Mouse (Mus musculus) regulatory T cell (primary cell): ENCODE measurements around the gene Pik3c2b.

Experiments used
- in situ Hi-C: fragments of 300-600 bp; cut with MboI, MseI; formaldehyde crosslinking; loops from one replicate; pipeline ENCODE4 v1.15.1; 2025; ENCODE audit warnings: high pct_unique_total_duplicates

Pik3c2b gene

DNA sequence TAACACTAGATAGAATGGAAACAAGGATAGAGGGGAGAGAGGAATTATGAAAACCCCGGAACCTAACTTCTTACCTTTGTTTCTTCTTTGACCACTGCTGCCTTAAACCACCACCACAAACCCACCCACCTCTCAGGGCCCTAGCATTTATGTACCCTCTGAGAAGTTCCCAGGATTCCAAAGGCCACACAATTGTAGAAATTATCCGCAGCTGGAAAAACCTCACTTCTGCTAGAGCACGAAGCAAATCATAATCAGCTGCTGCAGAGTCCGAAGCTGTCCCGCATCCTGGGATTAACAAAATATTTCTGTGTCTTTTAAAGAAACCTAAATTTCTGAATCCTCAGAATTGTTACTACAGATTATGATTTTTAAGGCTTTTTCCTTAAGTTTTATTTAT, 15.0 kb upstream of the Pik3c2b start, which contains the start of gene Mdm4:
Mdm4 (minus strand) TSS at position 101 of the 400 bp plus-strand sequence.
- in situ Hi-C loops = loop anchor here (25.0 kb wide), 1 partner anchor 1032 kb away; no protein-coding TSS in a partner anchor

- in situ Hi-C loops = loop anchor here (25.0 kb wide), 1 partner anchor 1029 kb away; no protein-coding TSS in a partner anchor
These were observed 12.5 kb upstream of the Pik3c2b start for GRCm38 (mm10) chr1:133032981-133033315.

DNA sequence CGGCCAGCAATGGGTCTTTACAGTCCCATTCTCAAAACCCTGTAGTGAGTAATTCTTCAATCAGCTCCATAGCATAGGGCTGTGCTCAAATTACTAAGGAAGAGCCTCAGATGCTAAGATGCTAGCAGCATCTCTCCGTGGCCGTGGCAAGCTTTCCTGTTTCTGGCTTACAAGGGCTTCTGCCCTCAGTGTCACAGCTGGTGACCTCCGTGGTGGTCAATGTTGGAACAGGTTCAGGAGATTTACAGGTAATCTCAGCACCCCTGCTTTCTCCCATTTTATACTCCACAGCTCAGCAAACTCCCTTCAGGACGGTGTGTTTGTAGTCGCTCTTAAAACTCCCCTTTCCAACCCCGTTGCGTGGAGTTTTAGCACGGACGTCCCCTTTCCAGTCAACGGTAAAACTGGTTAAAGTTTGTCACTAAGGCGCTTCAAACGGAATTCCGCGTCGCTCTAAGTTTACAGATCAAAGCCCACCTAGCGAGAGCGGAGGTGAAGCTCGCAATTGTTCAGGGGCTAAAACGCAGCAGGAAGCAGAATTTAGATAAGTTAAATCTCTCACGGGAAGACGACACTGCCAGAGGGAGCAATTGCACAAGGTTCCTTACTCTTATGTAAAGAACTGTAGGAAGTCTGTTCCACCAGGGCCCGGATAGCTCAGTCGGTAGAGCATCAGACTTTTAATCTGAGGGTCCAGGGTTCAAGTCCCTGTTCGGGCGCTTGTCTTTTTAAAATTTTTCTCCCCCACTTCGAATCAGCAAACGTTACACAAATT, 12.0 kb upstream of the Pik3c2b start:
- in situ Hi-C loops = loop anchor here (25.0 kb wide), 1 partner anchor 1029 kb away; no protein-coding TSS in a partner anchor

DNA sequence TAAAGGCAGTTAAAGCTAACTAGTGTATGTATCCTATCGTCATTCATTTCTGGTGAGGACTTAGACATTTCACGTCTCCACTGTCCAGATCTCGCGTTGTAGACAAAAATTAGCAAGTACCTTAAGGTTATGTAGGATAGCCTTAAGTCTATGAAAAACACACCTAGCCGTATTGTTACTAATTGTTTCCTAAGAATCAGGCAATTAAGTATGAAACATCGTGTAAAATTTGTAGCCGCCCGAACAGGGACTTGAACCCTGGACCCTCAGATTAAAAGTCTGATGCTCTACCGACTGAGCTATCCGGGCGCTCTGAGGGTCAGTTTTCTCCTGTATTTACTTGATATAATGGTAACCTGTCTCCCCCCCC, 11.4 kb upstream of the Pik3c2b start:
- in situ Hi-C loops = loop anchor here (25.0 kb wide), 1 partner anchor 1028 kb away; no protein-coding TSS in a partner anchor

- in situ Hi-C loops = loop anchor here (25.0 kb wide), 1 partner anchor 1028 kb away; no protein-coding TSS in a partner anchor
These were observed 10.8 kb upstream of the Pik3c2b start for GRCm38 (mm10) chr1:133034682-133035081.

DNA sequence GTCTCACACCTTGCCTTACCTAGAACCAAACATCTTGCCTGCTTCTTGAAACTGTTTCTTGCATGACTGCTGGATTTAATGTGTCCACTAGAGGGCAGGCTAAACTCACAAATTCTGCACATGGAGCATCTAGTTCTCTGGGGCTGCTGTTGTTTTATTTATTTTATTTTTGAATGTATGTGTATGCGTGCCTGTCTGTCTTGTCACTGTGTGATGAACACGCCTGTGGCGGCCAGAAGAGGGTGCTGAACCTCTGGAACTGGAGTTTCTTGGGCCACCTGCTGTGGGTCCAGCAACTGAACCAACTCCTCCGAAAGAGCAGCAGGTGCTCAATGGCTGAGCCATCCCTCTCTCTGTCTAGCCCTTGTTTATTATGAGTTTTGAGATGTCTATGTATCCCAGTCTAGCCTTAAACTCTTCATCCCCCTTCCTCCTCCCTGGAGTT, 5.9 kb upstream of the Pik3c2b start:
- in situ Hi-C loops = loop anchor here (25.0 kb wide), 1 partner anchor 1023 kb away; no protein-coding TSS in a partner anchor

DNA sequence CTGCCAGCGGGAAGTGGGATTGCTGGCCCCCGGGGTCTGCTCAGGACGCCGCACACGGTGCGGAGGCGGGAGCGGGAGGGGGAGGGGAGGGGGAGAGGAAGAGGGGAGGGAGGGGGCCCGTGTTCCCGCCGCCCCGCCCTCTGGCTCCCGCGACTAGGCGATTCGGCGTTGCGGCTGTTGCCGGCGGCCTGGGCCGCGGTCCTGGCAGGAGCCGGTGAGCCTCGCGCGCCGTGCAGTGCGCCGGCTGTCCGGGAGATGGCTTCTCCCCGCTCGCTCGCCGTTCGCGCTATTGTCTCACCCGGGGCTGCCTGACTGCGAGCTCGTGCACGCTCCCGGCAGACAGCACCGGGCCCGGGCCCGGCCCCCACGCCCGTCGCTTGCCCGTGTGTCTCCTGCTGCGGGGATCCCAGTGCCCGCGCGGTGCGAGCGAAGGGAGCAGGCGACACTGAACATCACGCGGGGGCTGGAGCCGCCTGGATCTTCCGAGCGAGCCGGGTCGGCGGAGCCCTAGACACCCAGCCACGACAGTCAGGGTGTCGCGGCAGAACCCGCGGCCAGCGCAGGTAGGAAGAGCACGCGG, 484 bp downstream of the Pik3c2b start:
- in situ Hi-C loops = loop anchor here (10.0 to 25.0 kb wide), 2 partner anchors 559 to 1016 kb away; no protein-coding TSS in a partner anchor

DNA sequence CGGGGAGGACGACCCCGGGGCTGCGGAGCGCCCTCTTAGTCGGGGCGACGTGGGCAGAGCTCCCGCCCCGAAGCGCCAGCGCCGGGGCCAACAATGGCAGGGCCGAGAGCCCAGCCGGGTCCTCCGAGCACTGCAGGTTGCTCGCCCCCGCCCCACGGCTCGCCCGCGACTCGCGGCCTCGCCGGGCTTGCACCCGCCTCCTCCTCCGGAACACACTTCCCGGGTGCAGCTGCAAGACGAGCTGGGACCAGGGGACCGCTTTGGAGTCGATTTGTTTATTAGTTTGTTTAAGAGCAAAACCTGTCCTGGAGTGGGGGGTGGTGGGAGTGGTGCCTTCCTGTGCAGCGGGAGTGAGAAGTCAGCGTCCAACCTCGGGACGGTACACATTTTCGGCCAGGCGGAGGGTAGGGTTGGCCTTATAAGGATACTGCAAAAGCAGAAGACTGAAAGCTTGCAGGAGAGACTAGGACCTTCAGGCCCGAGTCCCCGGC, 1.0 kb downstream of the Pik3c2b start:
- in situ Hi-C loops = loop anchor here (10.0 to 25.0 kb wide), 2 partner anchors 558 to 1016 kb away; no protein-coding TSS in a partner anchor

GRCm38 (mm10) chr1:133047575-133047974, 2.1 kb downstream of the Pik3c2b start:
- in situ Hi-C loops = loop anchor here (10.0 to 25.0 kb wide), 2 partner anchors 557 to 1015 kb away; no protein-coding TSS in a partner anchor

DNA sequence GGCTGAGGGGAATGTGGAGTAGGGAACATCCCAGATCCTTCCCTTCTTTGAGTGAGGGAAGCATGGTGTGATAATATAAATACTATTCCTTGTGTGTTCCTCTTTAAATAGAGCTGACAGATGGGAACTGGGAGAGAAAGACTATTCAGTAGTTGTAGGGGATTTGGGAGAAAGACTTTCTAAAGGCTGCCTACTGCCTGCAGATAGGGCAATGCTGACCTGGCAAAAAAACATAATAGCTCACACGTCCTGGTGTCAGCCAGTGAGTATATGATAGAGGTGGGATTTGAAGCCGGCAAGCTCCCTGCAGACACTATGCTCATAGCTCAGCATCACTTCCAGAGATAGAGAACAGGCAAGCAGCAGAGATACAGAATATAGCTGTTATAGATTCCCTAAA, 3.2 kb downstream of the Pik3c2b start:
- in situ Hi-C loops = loop anchor here (10.0 to 25.0 kb wide), 2 partner anchors 556 to 1014 kb away; no protein-coding TSS in a partner anchor

- in situ Hi-C loops = loop anchor here (5.0 kb wide), 1 partner anchor 37 kb away; no protein-coding TSS in a partner anchor
These were observed 4.5 kb downstream of the Pik3c2b start for GRCm38 (mm10) chr1:133050001-133050431.

DNA sequence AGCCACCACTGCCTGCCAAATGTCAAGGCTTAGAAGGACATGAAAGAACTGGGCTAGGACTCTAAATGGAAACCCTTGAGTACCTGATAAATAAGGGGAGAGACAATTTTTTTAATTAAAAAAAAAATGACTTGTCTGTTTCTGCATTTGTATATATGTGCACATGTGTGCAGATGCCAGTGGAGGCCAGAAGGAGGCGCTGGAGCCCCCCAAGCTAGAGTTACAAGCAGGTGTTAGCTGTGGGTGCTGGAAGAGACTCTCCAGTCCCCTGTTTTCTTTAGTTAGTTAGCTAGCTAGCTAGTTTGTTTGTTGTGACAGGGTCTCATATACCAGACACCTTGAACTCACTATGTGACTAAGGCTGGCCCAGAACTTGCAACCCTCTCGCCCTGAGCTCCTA, 6.4 kb downstream of the Pik3c2b start:
- in situ Hi-C loops = loop anchor here (5.0 kb wide), 1 partner anchor 35 kb away; no protein-coding TSS in a partner anchor

- in situ Hi-C loops = loop anchor here (5.0 kb wide), 1 partner anchor 34 kb away; no protein-coding TSS in a partner anchor
These were observed 7.6 kb downstream of the Pik3c2b start for GRCm38 (mm10) chr1:133053034-133053433.

DNA sequence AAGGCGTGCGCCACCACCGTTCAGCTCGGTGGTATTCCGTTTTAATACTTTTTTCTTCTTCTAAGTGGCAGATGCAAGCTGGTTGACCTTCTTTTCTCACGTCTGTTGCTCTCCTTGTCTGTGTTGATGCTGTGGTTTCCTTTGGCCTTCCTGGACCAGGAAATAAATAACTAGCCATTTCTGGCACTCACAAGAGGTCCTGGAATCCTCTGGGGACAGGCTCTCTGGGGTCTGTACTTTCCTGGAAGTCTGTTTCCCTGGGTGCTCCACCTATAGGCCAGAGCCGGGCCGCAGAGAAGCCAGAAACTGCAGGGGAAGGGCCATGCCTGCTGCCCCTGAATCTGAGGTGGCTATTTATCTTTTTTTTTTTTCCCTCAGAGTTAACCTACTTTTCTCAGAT, 8.9 kb downstream of the Pik3c2b start:
- in situ Hi-C loops = loop anchor here (5.0 kb wide), 1 partner anchor 33 kb away; no protein-coding TSS in a partner anchor

GRCm38 (mm10) chr1:133057345-133058034, 12.0 kb downstream of the Pik3c2b start:
- in situ Hi-C loops = no loop called here

GRCm38 (mm10) chr1:133059592-133059991, 14.1 kb downstream of the Pik3c2b start:
- in situ Hi-C loops = no loop called here

GRCm38 (mm10) chr1:133060681-133061080, 15.2 kb downstream of the Pik3c2b start:
- in situ Hi-C loops = no loop called here

GRCm38 (mm10) chr1:133063164-133063563, 17.7 kb downstream of the Pik3c2b start:
- in situ Hi-C loops = no loop called here

- in situ Hi-C loops = no loop called here
These were observed 22.8 kb downstream of the Pik3c2b start for GRCm38 (mm10) chr1:133068268-133068667.

GRCm38 (mm10) chr1:133068669-133069274, 23.3 kb downstream of the Pik3c2b start:
- in situ Hi-C loops = no loop called here
